Mouse (Mus musculus) lung, postnatal 10 days (tissue): ENCODE data around the gene Klre1.

Experiments used
- DNase-seq: peaks from one replicate; pipeline ENCODE4 v3.0.0; 2021

Gene Klre1

GRCm38 (mm10) chr6:129577605-129578004 is at the start of gene Klre1:
Gene Klre1 (plus strand): TSS chr6:129577905.
- no peak for DNase-seq

GRCm38 (mm10) chr6:129529605-129530004 is 48.1 kb upstream of the Klre1 start:
- DNase-seq, result no peak

DNA sequence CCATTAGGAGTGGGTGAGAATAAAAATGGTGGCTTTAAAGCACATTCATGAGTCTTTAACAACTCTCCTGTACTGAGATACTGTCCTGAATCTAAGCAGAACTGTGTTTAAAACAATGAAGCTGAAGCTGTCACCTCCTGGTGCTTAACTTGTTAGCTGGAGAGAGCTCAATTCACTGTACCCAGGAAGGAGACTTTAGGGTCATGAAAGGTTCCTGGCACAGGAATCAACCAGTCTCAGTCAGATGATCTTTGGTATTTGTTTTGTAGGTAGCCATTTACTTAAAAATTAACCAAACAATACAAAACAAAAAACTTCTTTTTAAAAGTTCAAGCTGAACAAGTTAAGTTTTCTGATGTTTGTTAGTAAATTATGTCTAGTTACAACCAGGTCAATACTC is 47.4 kb upstream of the Klre1 start:
- no peak for DNase-seq

DNA sequence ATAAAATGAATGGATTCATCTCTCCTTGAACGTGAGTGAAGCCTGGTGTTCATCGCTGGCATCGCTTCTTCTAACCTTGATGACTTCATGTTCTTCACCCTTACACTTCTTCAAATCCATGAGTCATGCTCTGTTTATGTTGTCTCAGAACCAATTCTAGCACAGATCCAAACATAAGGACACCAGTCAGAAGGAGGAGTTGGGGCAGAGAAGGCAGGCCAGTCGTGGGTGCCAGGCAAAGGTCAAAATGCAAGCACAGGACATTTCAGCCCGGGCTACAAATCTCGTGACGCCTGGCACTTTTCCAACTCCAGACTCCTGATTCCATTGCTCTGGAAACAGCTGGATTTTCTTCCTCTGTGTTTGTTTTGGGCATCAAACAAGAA is 45.2 kb upstream of the Klre1 start:
- DNase-seq, result peak; percentile 85

GRCm38 (mm10) chr6:129532942-129533860 is 44.5 kb upstream of the Klre1 start, which contains the start of gene Gabarapl1:
Gene Gabarapl1 (plus strand): TSS chr6:129533160.
- peak; percentile 88 for DNase-seq

GRCm38 (mm10) chr6:129534057-129534456 is 43.6 kb upstream of the Klre1 start:
- no peak for DNase-seq

GRCm38 (mm10) chr6:129534627-129535190 is 43.0 kb upstream of the Klre1 start:
- DNase-seq, result no peak

DNA sequence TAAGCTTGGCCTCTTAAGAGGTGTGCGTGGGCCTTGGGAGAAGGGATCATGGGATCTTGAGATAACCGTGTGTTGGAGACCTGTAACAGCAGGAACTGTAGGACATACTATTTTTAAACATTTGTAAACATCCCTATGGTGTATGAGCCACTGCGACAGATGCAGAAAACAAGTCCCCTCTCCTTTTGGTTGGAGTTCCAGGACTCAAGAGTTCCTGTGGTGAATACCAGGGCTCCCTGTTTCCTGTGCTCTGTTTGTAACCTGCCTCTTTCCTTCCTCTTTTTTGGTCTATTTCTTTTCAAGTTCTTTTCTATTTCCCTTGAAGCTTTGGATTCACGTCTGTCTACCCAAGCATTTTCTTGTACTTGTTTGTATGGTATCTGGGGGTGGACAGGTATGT is 42.0 kb upstream of the Klre1 start:
- no peak for DNase-seq

GRCm38 (mm10) chr6:129538555-129538954 is 39.1 kb upstream of the Klre1 start:
- DNase-seq, result no peak

DNA sequence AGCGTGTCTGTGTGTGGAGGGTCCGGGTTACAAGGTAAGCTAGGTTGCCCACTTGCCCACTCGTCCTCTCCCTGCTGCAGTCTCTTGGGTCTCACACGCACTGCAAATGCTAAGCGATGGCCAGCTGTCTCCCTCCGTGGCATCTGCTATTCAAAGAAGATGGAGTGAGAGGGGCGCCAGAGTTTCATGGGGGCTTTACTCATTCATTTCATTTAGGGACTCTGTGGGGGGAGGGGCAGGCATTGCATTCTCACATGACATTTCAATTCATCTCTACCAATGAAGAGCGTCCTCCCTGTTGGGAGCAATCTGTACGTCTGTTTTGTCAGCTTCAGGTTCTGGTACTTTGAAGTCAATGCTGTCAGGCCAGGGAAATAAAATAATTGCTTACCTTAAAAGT is 35.8 kb upstream of the Klre1 start:
- no peak for DNase-seq

- no peak for DNase-seq
Observed at GRCm38 (mm10) chr6:129542540-129542939, 35.2 kb upstream of the Klre1 start.

GRCm38 (mm10) chr6:129543709-129544606 is 33.7 kb upstream of the Klre1 start:
- DNase-seq, result peak; percentile 73

DNA sequence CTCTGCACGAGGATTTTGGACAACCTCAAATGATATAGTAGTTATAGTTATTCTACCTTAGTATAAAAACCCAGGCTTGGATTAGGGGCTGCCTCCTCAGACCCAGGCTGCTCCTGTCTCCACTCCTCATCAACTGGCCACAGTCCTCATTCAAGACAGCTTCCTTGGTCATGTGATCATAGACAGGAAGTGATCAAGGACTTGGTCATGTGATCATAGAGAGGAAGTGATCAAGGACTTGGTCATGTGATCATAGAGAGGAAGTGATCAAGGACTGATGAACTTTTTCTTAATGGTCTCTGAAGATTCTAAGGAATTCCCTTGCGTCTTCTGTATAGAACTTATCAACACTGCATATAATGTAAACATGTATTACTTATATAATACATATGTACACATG is 30.4 kb upstream of the Klre1 start:
- no peak for DNase-seq

DNA sequence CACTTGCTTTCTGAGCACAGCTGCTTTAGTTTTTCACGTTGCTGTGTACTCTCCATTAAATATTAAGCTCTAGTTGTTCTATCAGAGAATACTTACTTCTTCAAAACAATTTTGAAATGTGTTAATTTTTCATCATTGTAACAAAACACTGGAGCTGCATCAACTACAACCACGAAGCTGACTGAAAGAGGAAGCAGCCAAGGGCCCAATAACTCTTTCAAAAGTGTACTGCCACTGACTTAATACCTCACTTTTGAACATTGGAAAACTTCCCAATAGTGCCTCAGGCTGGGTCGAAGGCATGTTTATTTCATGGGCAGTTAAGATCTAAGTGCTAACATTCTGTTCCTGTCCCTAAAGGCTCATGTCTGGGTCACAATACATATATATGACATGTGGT is 29.7 kb upstream of the Klre1 start:
- no peak for DNase-seq

GRCm38 (mm10) chr6:129557298-129558023 is 20.2 kb upstream of the Klre1 start:
- DNase-seq, result no peak

DNA sequence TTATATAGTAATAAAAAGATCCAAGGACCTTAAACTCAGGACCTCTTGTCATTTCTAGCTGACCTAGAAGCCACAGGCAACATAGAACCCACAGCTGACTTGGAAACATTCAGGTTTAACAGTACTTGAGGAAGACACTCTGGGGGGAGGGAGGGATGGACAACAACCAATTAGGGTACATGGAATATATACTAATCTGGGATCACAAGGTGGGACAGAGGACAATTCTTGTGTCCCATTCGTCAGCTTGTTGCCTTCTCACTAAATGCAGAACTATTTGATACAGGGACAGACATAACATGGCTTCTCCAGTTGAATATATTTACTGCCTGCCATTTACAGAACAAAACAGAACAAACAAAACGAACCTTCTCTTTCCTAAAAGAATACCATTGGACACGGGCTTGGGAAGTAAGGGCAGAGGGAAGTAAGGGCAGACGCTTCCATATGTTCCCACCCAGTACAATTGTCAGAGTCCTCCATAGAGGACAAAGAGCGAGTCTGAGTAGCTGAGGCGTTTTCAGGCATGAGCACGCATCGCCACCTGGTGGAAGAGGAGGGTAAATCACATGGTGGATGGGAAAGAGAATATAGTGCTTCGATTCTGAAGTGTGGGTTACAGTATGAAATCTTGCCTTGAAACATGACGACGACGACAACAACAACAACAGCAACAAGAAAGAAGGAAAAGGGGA is 18.6 kb upstream of the Klre1 start:
- peak; percentile 79 for DNase-seq

- DNase-seq, result no peak
Observed at GRCm38 (mm10) chr6:129559641-129560027, 18.1 kb upstream of the Klre1 start.

DNA sequence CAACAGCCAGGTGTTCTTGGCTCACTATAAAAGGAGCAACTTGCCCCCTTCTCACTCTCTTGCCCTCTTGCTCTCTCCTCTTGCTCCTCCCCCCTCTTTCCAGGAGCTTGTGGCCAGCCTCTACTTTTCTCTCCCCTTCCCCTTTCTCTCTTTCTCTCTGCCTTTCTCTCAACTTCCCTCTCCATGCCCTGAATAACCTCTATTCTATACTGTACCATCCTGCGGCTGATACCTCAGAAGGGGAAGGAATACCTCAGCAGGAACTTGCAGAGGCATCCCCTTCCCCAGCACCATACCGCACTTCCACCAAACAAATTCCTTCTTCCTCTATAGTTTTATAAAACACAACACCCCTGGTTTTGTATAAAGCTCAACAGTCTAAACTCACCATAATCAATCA is 12.4 kb upstream of the Klre1 start:
- no peak for DNase-seq

GRCm38 (mm10) chr6:129575315-129575714 is 2.4 kb upstream of the Klre1 start:
- no peak for DNase-seq

GRCm38 (mm10) chr6:129581274-129581673 is 3.6 kb downstream of the Klre1 start:
- DNase-seq, result no peak

GRCm38 (mm10) chr6:129581896-129582295 is 4.2 kb downstream of the Klre1 start:
- no peak for DNase-seq

DNA sequence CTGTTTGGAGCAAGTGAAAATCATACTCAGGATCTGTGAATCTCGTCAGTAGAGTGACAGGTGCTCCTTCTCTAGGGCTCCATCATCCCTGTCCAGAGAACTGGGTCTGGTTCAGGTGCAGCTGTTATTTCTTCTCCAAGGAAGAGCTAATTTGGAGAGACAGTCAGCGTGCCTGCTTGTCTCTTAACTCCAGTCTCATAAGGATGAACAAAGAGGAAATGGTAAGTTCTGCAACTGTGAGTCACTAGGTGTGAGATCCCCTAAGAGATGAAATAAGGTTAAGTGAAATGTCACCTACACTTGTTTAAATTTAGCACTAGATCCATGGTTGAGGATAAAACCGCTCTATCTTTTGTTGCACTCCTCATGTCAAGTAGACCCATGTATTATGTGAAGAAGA is 5.3 kb downstream of the Klre1 start:
- DNase-seq, result no peak
